Mouse (Mus musculus): ENCODE data around the gene Klrg2. TPM values are rescaled to one million over a fixed set of nuclear protein-coding genes. Genes with fewer than 3 reads are reported as not detected.
"Not testable (repeated sequence)": the region's sequence is repeated elsewhere in the genome, so short reads cannot be mapped to it uniquely, and the experiment has no call there.

Gene Klrg2
- polyA plus RNA-seq (2014; fragmentation: Nextera tagmentation; extraction: Ambion mirVana) = 0.07 and 0.11 TPM in 2 replicates

GRCm38 (mm10) chr6:38636852-38637618 lies at the start of gene Klrg2:
Klrg2 (minus strand) TSS chr6:38637242.
- no peak within 1 kb of the TSS for H3K27ac ChIP-seq (ENCODE audit: low read depth, low read length)
- peak within 1 kb of the TSS; percentile 98 for H3K4me2 ChIP-seq
- peak; percentile 86 for ATAC-seq (ENCODE audit: low FRiP score)
- H3K4me1 ChIP-seq (ENCODE audit: control insufficient read depth, insufficient read depth, low read length) = peaks cover 13% of the 10 kb centered on the region
- no peaks in the 10 kb centered on the region for H3K36me3 ChIP-seq (ENCODE audit: control insufficient read depth, insufficient read depth, low read length)
- H3K9ac ChIP-seq (ENCODE audit: low read length) = peak within 1 kb of the TSS; percentile 50
- peak; percentile 95 for DNase-seq (ENCODE audit: low spot score, missing footprints)
- no peaks in the 10 kb centered on the region for H3K9me3 ChIP-seq (ENCODE audit: control insufficient read depth, low read length)
- peak within 1 kb of the TSS; percentile 51 for H3K4me3 ChIP-seq (ENCODE audit: low read depth, low read length)
- peaks cover 37% of the 10 kb centered on the region for H3K27me3 ChIP-seq (ENCODE audit: control insufficient read depth, insufficient read depth, low read length)
- 2% methylated on average over 50 of the region's 60 CpGs for WGBS

DNA sequence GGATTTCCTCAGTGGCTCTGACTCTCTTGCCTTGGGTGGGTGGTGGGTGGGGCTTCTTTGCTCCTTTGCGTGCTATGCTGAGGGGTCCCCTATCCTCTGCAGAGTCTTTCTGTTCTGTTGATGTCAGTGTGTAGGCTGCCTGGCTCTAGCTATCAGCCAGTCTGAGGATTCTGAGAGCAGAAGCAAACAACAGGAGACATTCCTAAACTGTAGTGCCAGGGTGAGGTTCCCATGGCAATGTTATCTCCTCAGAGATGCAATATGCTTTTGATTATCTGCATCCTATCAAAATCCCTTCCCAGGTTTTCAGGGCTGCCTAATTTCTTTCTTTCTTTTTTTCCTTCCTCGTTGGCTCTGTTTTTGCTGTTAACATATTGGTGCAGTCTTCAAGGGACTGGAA lies 45.5 kb upstream of the Klrg2 start:
- Histone ChIP-seq H3K4me3 (ENCODE audit: low read depth, low read length) (no peak overlapping the region), H3K36me3 (ENCODE audit: control insufficient read depth, insufficient read depth, low read length) (no peaks in the 10 kb centered on the region), H3K27ac (ENCODE audit: low read depth, low read length) (no peak overlapping the region), H3K4me2 (no peak overlapping the region), H3K4me1 (ENCODE audit: control insufficient read depth, insufficient read depth, low read length) (no peaks in the 10 kb centered on the region), H3K9me3 (ENCODE audit: control insufficient read depth, low read length) (no peaks in the 10 kb centered on the region), H3K9ac (ENCODE audit: low read length) (no peak overlapping the region), H3K27me3 (ENCODE audit: control insufficient read depth, insufficient read depth, low read length) (no peaks in the 10 kb centered on the region)
- DNase-seq (ENCODE audit: low spot score, missing footprints) (no peak), ATAC-seq (ENCODE audit: low FRiP score) (no peak)
- WGBS = 59% methylated on average over 2 of the region's 2 CpGs

GRCm38 (mm10) chr6:38677629-38678028 lies 40.6 kb upstream of the Klrg2 start:
- no peaks in the 10 kb centered on the region for H3K36me3 ChIP-seq (ENCODE audit: control insufficient read depth, insufficient read depth, low read length)
- no peak overlapping the region for H3K27ac ChIP-seq (ENCODE audit: low read depth, low read length)
- H3K4me2 ChIP-seq = no peak overlapping the region
- no peaks in the 10 kb centered on the region for H3K9me3 ChIP-seq (ENCODE audit: control insufficient read depth, low read length)
- no peaks in the 10 kb centered on the region for H3K4me1 ChIP-seq (ENCODE audit: control insufficient read depth, insufficient read depth, low read length)
- DNase-seq (ENCODE audit: low spot score, missing footprints) (no peak), ATAC-seq (ENCODE audit: low FRiP score) (no peak)
- no peaks in the 10 kb centered on the region for H3K27me3 ChIP-seq (ENCODE audit: control insufficient read depth, insufficient read depth, low read length)
- no peak overlapping the region for H3K4me3 ChIP-seq (ENCODE audit: low read depth, low read length)
- 76% methylated on average over 9 of the region's 9 CpGs for WGBS
- no peak overlapping the region for H3K9ac ChIP-seq (ENCODE audit: low read length)

GRCm38 (mm10) chr6:38676723-38677122 lies 39.7 kb upstream of the Klrg2 start:
- no peaks in the 10 kb centered on the region for H3K27me3 ChIP-seq (ENCODE audit: control insufficient read depth, insufficient read depth, low read length)
- DNase-seq (ENCODE audit: low spot score, missing footprints) (no peak), ATAC-seq (ENCODE audit: low FRiP score) (no peak)
- no peak overlapping the region for H3K27ac ChIP-seq (ENCODE audit: low read depth, low read length)
- H3K4me2 ChIP-seq = no peak overlapping the region
- no peak overlapping the region for H3K4me3 ChIP-seq (ENCODE audit: low read depth, low read length)
- 84% methylated on average over 14 of the region's 14 CpGs for WGBS
- H3K9me3 ChIP-seq (ENCODE audit: control insufficient read depth, low read length) = no peaks in the 10 kb centered on the region
- no peaks in the 10 kb centered on the region for H3K36me3 ChIP-seq (ENCODE audit: control insufficient read depth, insufficient read depth, low read length)
- H3K9ac ChIP-seq (ENCODE audit: low read length) = no peak overlapping the region
- no peaks in the 10 kb centered on the region for H3K4me1 ChIP-seq (ENCODE audit: control insufficient read depth, insufficient read depth, low read length)

GRCm38 (mm10) chr6:38676217-38676616 lies 39.2 kb upstream of the Klrg2 start:
- Histone ChIP-seq H3K4me3 (ENCODE audit: low read depth, low read length) (no peak overlapping the region), H3K9ac (ENCODE audit: low read length) (no peak overlapping the region), H3K4me2 (no peak overlapping the region), H3K9me3 (ENCODE audit: control insufficient read depth, low read length) (no peaks in the 10 kb centered on the region), H3K36me3 (ENCODE audit: control insufficient read depth, insufficient read depth, low read length) (no peaks in the 10 kb centered on the region), H3K4me1 (ENCODE audit: control insufficient read depth, insufficient read depth, low read length) (no peaks in the 10 kb centered on the region), H3K27ac (ENCODE audit: low read depth, low read length) (no peak overlapping the region), H3K27me3 (ENCODE audit: control insufficient read depth, insufficient read depth, low read length) (no peaks in the 10 kb centered on the region)
- DNase-seq (ENCODE audit: low spot score, missing footprints) (no peak), ATAC-seq (ENCODE audit: low FRiP score) (no peak)
- WGBS = 92% methylated on average over 6 of the region's 6 CpGs

- Histone ChIP-seq H3K36me3 (ENCODE audit: control insufficient read depth, insufficient read depth, low read length) (no peaks in the 10 kb centered on the region), H3K4me3 (ENCODE audit: low read depth, low read length) (no peak overlapping the region), H3K27me3 (ENCODE audit: control insufficient read depth, insufficient read depth, low read length) (no peaks in the 10 kb centered on the region), H3K4me2 (no peak overlapping the region), H3K9ac (ENCODE audit: low read length) (no peak overlapping the region), H3K9me3 (ENCODE audit: control insufficient read depth, low read length) (no peaks in the 10 kb centered on the region), H3K4me1 (ENCODE audit: control insufficient read depth, insufficient read depth, low read length) (no peaks in the 10 kb centered on the region), H3K27ac (ENCODE audit: low read depth, low read length) (no peak overlapping the region)
- no peak for DNase-seq (ENCODE audit: low spot score, missing footprints)
- ATAC-seq (ENCODE audit: low FRiP score) = no peak
- 88% methylated on average over 3 of the region's 3 CpGs for WGBS
Observed at GRCm38 (mm10) chr6:38672011-38672410, 35.0 kb upstream of the Klrg2 start.

DNA sequence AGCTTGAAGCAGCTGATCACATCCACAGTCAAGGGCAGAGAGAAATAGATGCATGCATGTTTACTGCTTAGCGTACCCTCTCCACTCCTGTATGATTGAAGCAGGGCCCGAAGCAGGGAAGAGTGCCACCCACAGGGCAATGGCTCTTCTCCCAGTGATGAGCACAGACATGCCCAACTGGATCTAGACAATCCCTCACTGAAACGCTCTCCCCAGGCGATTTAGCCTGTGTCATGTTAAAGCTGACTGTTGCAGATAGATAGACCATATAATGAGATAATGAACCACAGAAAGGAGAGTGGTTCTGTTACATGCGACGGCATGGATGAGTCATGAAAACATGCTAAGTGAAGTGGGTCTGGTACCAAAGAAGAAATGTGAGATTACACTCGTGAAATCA lies 34.2 kb upstream of the Klrg2 start:
- Histone ChIP-seq H3K27ac (ENCODE audit: low read depth, low read length) (no peak overlapping the region), H3K4me1 (ENCODE audit: control insufficient read depth, insufficient read depth, low read length) (no peaks in the 10 kb centered on the region), H3K4me3 (ENCODE audit: low read depth, low read length) (no peak overlapping the region), H3K9ac (ENCODE audit: low read length) (no peak overlapping the region), H3K36me3 (ENCODE audit: control insufficient read depth, insufficient read depth, low read length) (no peaks in the 10 kb centered on the region), H3K9me3 (ENCODE audit: control insufficient read depth, low read length) (no peaks in the 10 kb centered on the region), H3K27me3 (ENCODE audit: control insufficient read depth, insufficient read depth, low read length) (no peaks in the 10 kb centered on the region), H3K4me2 (no peak overlapping the region)
- DNase-seq (ENCODE audit: low spot score, missing footprints) (no peak), ATAC-seq (ENCODE audit: low FRiP score) (no peak)
- WGBS = 78% methylated on average over 7 of the region's 7 CpGs

DNA sequence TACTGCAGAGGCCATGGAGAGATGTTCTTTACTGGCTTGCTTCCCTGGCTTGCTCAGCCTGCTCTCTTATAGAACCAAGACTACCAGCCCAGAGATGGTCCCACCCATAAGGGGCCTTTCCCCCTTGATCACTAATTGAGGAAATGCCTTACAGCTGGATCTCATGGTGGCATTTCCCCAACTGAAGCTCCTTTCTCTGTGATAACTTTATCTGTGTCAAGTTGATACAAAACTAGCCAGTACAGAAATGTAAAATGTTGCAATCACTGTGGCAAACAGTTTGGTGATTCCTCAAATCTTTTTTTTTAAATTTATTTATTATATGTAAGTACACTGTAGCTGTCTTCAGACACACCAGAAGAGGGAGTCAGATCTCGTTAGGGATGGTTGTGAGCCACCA lies 33.4 kb upstream of the Klrg2 start:
- H3K9me3 ChIP-seq (ENCODE audit: control insufficient read depth, low read length); H3K4me2 ChIP-seq; H3K27me3 ChIP-seq (ENCODE audit: control insufficient read depth, insufficient read depth, low read length); H3K4me3 ChIP-seq (ENCODE audit: low read depth, low read length); H3K9ac ChIP-seq (ENCODE audit: low read length); H3K27ac ChIP-seq (ENCODE audit: low read depth, low read length); H3K36me3 ChIP-seq (ENCODE audit: control insufficient read depth, insufficient read depth, low read length); H3K4me1 ChIP-seq (ENCODE audit: control insufficient read depth, insufficient read depth, low read length); ATAC-seq (ENCODE audit: low FRiP score); DNase-seq (ENCODE audit: low spot score, missing footprints): not testable (repeated sequence)
- WGBS = 100% methylated on average over 1 of the region's 1 CpGs

DNA sequence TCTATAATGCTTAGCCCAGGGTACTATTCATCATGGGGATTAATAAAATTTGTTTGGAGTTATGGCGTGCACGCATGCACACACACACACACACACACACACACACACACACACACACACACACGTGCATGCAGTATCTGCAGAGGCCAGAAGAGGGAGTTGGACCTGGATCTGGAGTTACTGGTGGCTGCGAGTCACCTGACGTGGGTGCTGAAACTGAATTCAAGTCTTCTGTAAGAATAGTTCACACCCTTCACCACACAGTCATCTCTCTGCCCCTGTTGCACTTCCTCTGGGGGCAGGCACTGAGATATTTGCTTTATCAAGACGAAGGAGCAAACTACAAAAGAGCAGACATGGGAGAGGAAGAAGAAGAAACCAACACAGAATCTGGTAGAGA lies 32.5 kb upstream of the Klrg2 start:
- no peaks in the 10 kb centered on the region for H3K9me3 ChIP-seq (ENCODE audit: control insufficient read depth, low read length)
- H3K27ac ChIP-seq (ENCODE audit: low read depth, low read length) = no peak overlapping the region
- H3K4me2 ChIP-seq = no peak overlapping the region
- no peaks in the 10 kb centered on the region for H3K4me1 ChIP-seq (ENCODE audit: control insufficient read depth, insufficient read depth, low read length)
- no peak overlapping the region for H3K9ac ChIP-seq (ENCODE audit: low read length)
- DNase-seq (ENCODE audit: low spot score, missing footprints) (no peak), ATAC-seq (ENCODE audit: low FRiP score) (no peak)
- no peak overlapping the region for H3K4me3 ChIP-seq (ENCODE audit: low read depth, low read length)
- H3K36me3 ChIP-seq (ENCODE audit: control insufficient read depth, insufficient read depth, low read length) = no peaks in the 10 kb centered on the region
- no peaks in the 10 kb centered on the region for H3K27me3 ChIP-seq (ENCODE audit: control insufficient read depth, insufficient read depth, low read length)
- WGBS = 74% methylated on average over 6 of the region's 6 CpGs

Measured in midbrain, embryonic 11.5 days (tissue).